Mouse (Mus musculus) right cerebral cortex, postnatal 14 days (tissue): ENCODE data around the gene Bhlhe41.

Experiments
- DNase-seq: peaks from one replicate; pipeline ENCODE4 v3.0.0; 2022

Gene Bhlhe41

GRCm38 (mm10) chr6:145832927-145833326 is 32.4 kb downstream of the Bhlhe41 start:
- no peak for DNase-seq

- no peak for DNase-seq
These were observed 34.7 kb downstream of the Bhlhe41 start for GRCm38 (mm10) chr6:145830617-145831016.

- DNase-seq, result peak; percentile 70
These were observed 35.2 kb downstream of the Bhlhe41 start for GRCm38 (mm10) chr6:145830117-145830516.

GRCm38 (mm10) chr6:145829062-145829835 is 36.1 kb downstream of the Bhlhe41 start:
- DNase-seq, result no peak

- DNase-seq, result no peak
These were observed 39.1 kb downstream of the Bhlhe41 start for GRCm38 (mm10) chr6:145826305-145826704.

- DNase-seq, result no peak
These were observed 41.6 kb downstream of the Bhlhe41 start for GRCm38 (mm10) chr6:145823588-145824234.

- DNase-seq, result no peak
These were observed 42.3 kb downstream of the Bhlhe41 start for GRCm38 (mm10) chr6:145823103-145823502.

GRCm38 (mm10) chr6:145822218-145822617 is 43.1 kb downstream of the Bhlhe41 start:
- DNase-seq, result no peak

GRCm38 (mm10) chr6:145819151-145819550 is 46.2 kb downstream of the Bhlhe41 start:
- DNase-seq, result no peak

GRCm38 (mm10) chr6:145815200-145815599 is 50.2 kb downstream of the Bhlhe41 start:
- peak; percentile 20 for DNase-seq

GRCm38 (mm10) chr6:145811174-145811573 is 54.2 kb downstream of the Bhlhe41 start:
- no peak for DNase-seq

GRCm38 (mm10) chr6:145810015-145810414 is 55.3 kb downstream of the Bhlhe41 start:
- no peak for DNase-seq

GRCm38 (mm10) chr6:145809566-145809965 is 55.8 kb downstream of the Bhlhe41 start:
- DNase-seq, result no peak
